Mouse (Mus musculus) embryonic facial prominence, embryonic 12.5 days (tissue): ENCODE data around the gene Hip1r. TPM values are rescaled to one million over a fixed set of nuclear protein-coding genes. Genes with fewer than 3 reads are reported as not detected.
A peak's percentile ranks its signal among the peaks of the same experiment; 100 is the strongest.

Experiments
- ATAC-seq: fragments of 200-750 bp; cut with Nextera tagmentation; 2 replicates; pipeline ENCODE4 v1.8.0; 2017; ENCODE audit not compliant: insufficient number of reproducible peaks, insufficient read depth, low FRiP score, low TSS enrichment
- H3K27ac ChIP-seq: fragments of 300-500 bp; sonication (generic); 2 replicates; pipeline ENCODE4 v1.5.1; 2016; ENCODE audit warnings: mild to moderate bottlenecking
- H3K27me3 ChIP-seq: fragments of 300-500 bp; sonication (generic); 2 replicates; pipeline ENCODE4 v1.6.1; 2016; ENCODE audit warnings: mild to moderate bottlenecking, moderate library complexity
- H3K36me3 ChIP-seq: fragments of 300-500 bp; sonication (generic); 2 replicates; pipeline ENCODE4 v1.6.1; 2016; ENCODE audit warnings: mild to moderate bottlenecking
- H3K4me1 ChIP-seq: fragments of 300-500 bp; sonication (generic); 2 replicates; pipeline ENCODE4 v1.6.1; 2016
- H3K4me2 ChIP-seq: fragments of 300-500 bp; sonication (generic); replicated peaks from 2 replicates; pipeline ENCODE4 v1.6.1; 2016; ENCODE audit warnings: mild to moderate bottlenecking, moderate library complexity
- H3K4me3 ChIP-seq: fragments of 300-500 bp; sonication (generic); 2 replicates; pipeline ENCODE4 v1.5.1; 2016; ENCODE audit warnings: mild to moderate bottlenecking
- H3K9ac ChIP-seq: fragments of 300-500 bp; sonication (generic); 2 replicates; pipeline ENCODE4 v1.6.1; 2016; ENCODE audit warnings: mild to moderate bottlenecking, moderate library complexity
- H3K9me3 ChIP-seq: fragments of 300-500 bp; sonication (generic); 2 replicates; pipeline ENCODE4 v1.6.1; 2016; ENCODE audit warnings: mild to moderate bottlenecking, moderate library complexity
- WGBS: fragments of 180-500 bp; shearing (Covaris S2); methylation state at CpG from one replicate; pipeline ENCODE4 v1.1.7; 2016; 5-methylcytosine and 5-hydroxymethylcytosine counted together
- polyA plus RNA-seq: library from polyadenylated mRNA; unstranded; fragments of >200 nt; fragmentation: Nextera tagmentation; extraction: Ambion mirVana; gene quantifications from 2 replicates; pipeline ENCODE4 v1.2.1, GENCODE M21; 2016

Hip1r gene
- polyA plus RNA-seq, 1 experiment from 2014 or later, result 11.4 TPM

DNA sequence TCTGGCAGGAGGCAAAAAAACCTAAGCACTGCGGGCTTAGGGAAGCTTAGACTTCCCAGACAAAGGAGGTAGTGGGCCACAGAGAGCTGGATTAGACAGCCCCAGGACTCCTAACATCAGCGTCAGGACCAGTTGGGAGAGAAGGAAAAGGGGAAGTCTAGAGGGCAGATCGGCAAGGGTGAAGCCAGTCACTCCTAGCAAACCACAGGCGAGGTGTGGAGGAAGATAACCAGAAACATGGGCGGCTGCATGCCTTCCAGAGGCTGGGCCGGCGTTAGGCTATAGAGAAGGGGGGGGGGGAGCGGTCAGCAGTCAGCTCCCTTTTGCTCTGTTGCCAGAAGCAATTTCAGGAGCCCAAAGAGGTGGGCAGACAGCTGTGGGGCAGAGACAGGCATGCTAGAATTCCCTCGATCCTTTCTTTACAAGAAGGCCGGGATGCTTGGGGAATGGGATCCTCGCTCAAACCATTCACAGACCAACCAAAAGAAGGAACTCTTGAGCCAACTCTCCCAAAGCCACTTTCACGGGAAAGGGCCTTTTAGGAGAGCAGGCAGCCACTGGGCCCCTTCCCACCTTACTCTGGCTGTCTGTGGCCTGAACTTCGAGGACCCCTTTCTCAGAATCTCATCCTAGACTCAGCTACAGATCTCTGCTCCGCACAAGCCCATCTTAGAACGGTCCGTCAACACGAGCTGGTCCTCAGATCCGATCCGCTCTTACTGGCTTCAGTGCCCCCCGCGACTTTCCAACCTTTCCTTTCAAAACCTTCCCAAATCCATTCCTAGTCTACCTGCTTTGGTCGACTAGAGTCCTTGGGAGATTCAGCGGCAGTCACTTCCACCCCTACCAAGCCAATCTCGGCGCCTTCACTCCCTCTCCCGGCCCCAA is 57.9 kb downstream of the Hip1r start:
- H3K4me1 ChIP-seq, result peaks cover 26% of the 10 kb centered on the region
- under 1% methylated on average over 25 of the region's 26 CpGs for WGBS
- H3K9ac ChIP-seq, result peak overlapping the region; percentile 92
- H3K4me3 ChIP-seq, result peak overlapping the region; percentile 81
- ATAC-seq, result peak; percentile 24; the same call in 1 of the 2 replicates
- H3K36me3 ChIP-seq, result peaks cover 7% of the 10 kb centered on the region; the same call in 1 of the 2 replicates
- no peaks in the 10 kb centered on the region for H3K27me3 ChIP-seq
- H3K4me2 ChIP-seq, result peak overlapping the region; percentile 83
- peak overlapping the region; percentile 93 for H3K27ac ChIP-seq
- no peaks in the 10 kb centered on the region for H3K9me3 ChIP-seq

GRCm38 (mm10) chr5:124032001-124032508 is 58.6 kb downstream of the Hip1r start, which contains the start of gene Vps37b:
TSS of gene Vps37b (minus strand) at chr5:124032270.
- H3K27me3 ChIP-seq, result no peaks in the 10 kb centered on the region
- peaks cover 26% of the 10 kb centered on the region for H3K4me1 ChIP-seq
- peak within 1 kb of the TSS; percentile 83 for H3K4me2 ChIP-seq
- under 1% methylated on average over 52 of the region's 52 CpGs for WGBS
- peak within 1 kb of the TSS; percentile 81 for H3K4me3 ChIP-seq
- no peaks in the 10 kb centered on the region for H3K9me3 ChIP-seq
- ATAC-seq, result peak; percentile 66; the same call in 1 of the 2 replicates
- peaks cover 7% of the 10 kb centered on the region; the same call in 1 of the 2 replicates for H3K36me3 ChIP-seq
- peak within 1 kb of the TSS; percentile 92 for H3K9ac ChIP-seq
- H3K27ac ChIP-seq, result peak within 1 kb of the TSS; percentile 93

DNA sequence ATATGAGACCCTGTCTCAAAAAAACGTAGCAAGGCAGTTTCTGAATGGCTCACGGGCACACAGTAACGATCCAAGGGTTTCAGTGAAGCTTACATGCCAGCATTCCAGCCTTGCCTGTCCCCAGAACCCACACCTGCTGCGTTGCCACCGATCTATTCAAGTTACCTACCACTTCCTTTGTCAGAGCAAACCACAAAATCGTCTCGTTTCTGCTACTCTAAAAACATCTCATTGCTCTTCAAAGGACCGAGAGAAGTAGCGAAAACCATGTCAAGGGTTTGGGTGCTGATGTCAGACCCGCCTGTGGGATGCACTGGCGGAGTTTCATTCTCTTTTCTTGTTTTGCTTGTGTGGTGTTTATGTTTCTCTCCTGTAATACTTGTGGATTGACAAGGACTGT is 61.0 kb downstream of the Hip1r start:
- Histone ChIP-seq H3K9ac (no peak overlapping the region), H3K4me1 (peaks cover 16% of the 10 kb centered on the region), H3K36me3 (no peaks in the 10 kb centered on the region), H3K27me3 (no peaks in the 10 kb centered on the region), H3K4me2 (no peak overlapping the region), H3K4me3 (no peak overlapping the region), H3K9me3 (no peaks in the 10 kb centered on the region), H3K27ac (no peak overlapping the region)
- WGBS, result 69% methylated on average over 11 of the region's 11 CpGs
- no peak for ATAC-seq

- H3K9ac ChIP-seq, result no peak overlapping the region
- no peak for ATAC-seq
- H3K27ac ChIP-seq, result no peak overlapping the region
- H3K4me3 ChIP-seq, result no peak overlapping the region
- peaks cover 6% of the 10 kb centered on the region for H3K4me1 ChIP-seq
- H3K27me3 ChIP-seq, result no peaks in the 10 kb centered on the region
- 85% methylated on average over 9 of the region's 9 CpGs for WGBS
- no peaks in the 10 kb centered on the region for H3K9me3 ChIP-seq
- H3K4me2 ChIP-seq, result no peak overlapping the region
- H3K36me3 ChIP-seq, result no peaks in the 10 kb centered on the region
Observed at GRCm38 (mm10) chr5:124035406-124035805, 62.0 kb downstream of the Hip1r start.

DNA sequence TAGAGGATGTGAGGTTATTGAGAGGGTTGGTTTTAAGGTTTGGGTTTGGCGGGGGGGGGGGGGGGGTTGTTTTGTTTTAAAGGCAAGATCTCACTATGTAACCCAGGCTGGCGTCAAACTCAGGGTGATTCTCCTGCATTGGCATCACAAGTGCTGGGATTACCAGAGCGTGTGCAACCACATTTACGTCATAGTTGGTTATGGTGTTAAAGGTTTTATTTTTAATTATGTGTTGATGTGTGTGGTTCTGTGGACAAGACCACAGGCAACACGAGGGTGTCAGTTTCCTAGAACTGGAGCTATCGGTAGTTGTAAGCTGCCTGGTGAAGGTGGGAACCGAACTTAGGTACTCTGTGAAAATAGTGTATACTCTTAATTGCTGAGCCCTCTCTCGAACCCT is 62.4 kb downstream of the Hip1r start:
- peaks cover 3% of the 10 kb centered on the region; the same call in 1 of the 2 replicates for H3K4me1 ChIP-seq
- 77% methylated on average over 8 of the region's 8 CpGs for WGBS
- H3K4me3 ChIP-seq, result no peak overlapping the region
- no peak overlapping the region for H3K27ac ChIP-seq
- ATAC-seq, result no peak
- no peaks in the 10 kb centered on the region for H3K27me3 ChIP-seq
- no peak overlapping the region for H3K4me2 ChIP-seq
- H3K9ac ChIP-seq, result no peak overlapping the region
- no peaks in the 10 kb centered on the region for H3K9me3 ChIP-seq
- no peaks in the 10 kb centered on the region for H3K36me3 ChIP-seq

- Histone ChIP-seq H3K27ac (no peak overlapping the region), H3K27me3 (no peaks in the 10 kb centered on the region), H3K4me1 (no peaks in the 10 kb centered on the region; the same call in 1 of the 2 replicates), H3K4me2 (no peak overlapping the region), H3K36me3 (no peaks in the 10 kb centered on the region), H3K4me3 (no peak overlapping the region), H3K9ac (no peak overlapping the region), H3K9me3 (no peaks in the 10 kb centered on the region)
- no peak for ATAC-seq
- 25% methylated on average over 6 of the region's 6 CpGs for WGBS
Observed at GRCm38 (mm10) chr5:124036341-124036740, 62.9 kb downstream of the Hip1r start.

- no peak for ATAC-seq
- H3K9me3 ChIP-seq, result no peaks in the 10 kb centered on the region
- WGBS, result 51% methylated on average over 5 of the region's 5 CpGs
- no peaks in the 10 kb centered on the region for H3K36me3 ChIP-seq
- H3K4me1 ChIP-seq, result no peaks in the 10 kb centered on the region; the same call in 1 of the 2 replicates
- no peak overlapping the region for H3K9ac ChIP-seq
- H3K27me3 ChIP-seq, result no peaks in the 10 kb centered on the region
- H3K27ac ChIP-seq, result no peak overlapping the region
- H3K4me3 ChIP-seq, result no peak overlapping the region
- no peak overlapping the region for H3K4me2 ChIP-seq
Observed at GRCm38 (mm10) chr5:124036836-124037235, 63.4 kb downstream of the Hip1r start.

GRCm38 (mm10) chr5:124039602-124040001 is 66.2 kb downstream of the Hip1r start:
- Histone ChIP-seq H3K36me3 (no peaks in the 10 kb centered on the region), H3K4me1 (peaks cover 6% of the 10 kb centered on the region), H3K9ac (no peak overlapping the region), H3K9me3 (no peaks in the 10 kb centered on the region), H3K27me3 (no peaks in the 10 kb centered on the region), H3K4me3 (no peak overlapping the region), H3K27ac (no peak overlapping the region), H3K4me2 (no peak overlapping the region)
- no peak for ATAC-seq
- 91% methylated on average over 6 of the region's 6 CpGs for WGBS

DNA sequence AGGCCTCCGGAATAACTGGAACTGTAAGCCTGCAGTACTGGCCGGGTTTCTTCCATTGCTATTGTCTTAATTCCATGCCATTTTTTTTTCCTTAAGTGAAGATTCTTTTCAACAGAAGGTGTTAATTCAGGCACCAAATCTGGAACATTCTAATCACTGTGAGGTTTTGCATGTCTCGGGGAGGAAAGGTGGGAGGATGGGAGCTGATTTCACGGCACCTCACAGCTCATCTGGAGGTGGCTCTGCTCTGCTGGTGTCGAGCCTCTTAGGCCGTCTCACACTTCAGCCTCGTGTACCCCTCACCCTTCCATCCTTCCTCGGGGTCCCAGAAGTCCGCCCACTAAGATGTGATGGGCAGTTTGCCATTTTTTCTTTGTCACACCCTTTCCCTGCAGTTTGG is 67.7 kb downstream of the Hip1r start:
- ATAC-seq, result no peak
- Histone ChIP-seq H3K9ac (no peak overlapping the region), H3K4me2 (no peak overlapping the region), H3K4me3 (no peak overlapping the region), H3K27ac (no peak overlapping the region), H3K27me3 (no peaks in the 10 kb centered on the region), H3K9me3 (no peaks in the 10 kb centered on the region), H3K36me3 (no peaks in the 10 kb centered on the region), H3K4me1 (peaks cover 6% of the 10 kb centered on the region)
- 75% methylated on average over 9 of the region's 9 CpGs for WGBS

DNA sequence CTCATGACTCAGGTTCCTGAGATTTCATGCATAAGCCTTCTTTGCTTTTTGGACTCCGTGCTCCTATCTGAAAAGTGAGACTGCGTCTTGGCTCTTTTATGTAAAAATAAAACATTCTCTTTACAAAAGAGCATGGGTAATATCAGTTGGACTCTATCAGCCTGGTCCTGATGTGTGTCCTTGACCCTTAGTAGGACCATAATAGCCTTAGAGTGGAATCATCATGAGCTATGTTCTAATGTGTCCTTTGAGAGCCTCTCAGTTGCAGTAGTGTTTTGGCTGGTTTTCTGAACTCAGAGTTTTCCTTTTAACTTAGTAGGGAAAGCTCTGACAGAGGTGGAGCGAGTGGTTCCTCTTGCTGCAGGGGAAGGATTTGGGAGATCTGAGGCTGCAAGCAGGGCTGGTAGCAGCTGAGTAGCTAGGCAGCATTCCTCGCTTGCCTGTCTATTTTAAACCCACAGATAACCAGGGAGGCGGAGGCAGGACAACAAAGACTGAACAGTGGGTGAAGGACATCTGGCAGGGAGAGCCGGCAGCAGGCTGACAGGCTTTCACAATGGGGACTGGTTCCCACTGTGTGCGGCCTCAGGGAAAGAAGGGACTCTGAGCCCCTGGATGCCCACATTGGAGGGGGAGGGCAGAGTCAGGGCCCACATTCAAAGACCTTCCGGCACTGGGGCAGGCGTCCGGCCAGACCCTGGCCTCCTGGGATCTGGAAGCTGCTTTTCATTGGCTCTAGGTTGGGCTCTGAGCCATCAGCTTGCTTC is 70.0 kb downstream of the Hip1r start:
- ATAC-seq, result 0 out of 2 replicates have a peak, but pooled peaks have one; percentile 18
- Histone ChIP-seq H3K27me3 (no peaks in the 10 kb centered on the region), H3K4me3 (no peak overlapping the region), H3K27ac (peak overlapping the region; percentile 65), H3K9ac (no peak overlapping the region), H3K36me3 (no peaks in the 10 kb centered on the region), H3K4me1 (peaks cover 6% of the 10 kb centered on the region), H3K9me3 (no peaks in the 10 kb centered on the region), H3K4me2 (no peak overlapping the region)
- WGBS, result 30% methylated on average over 10 of the region's 10 CpGs

GRCm38 (mm10) chr5:124043999-124044398 is 70.6 kb downstream of the Hip1r start:
- H3K4me3 ChIP-seq, result no peak overlapping the region
- no peaks in the 10 kb centered on the region for H3K9me3 ChIP-seq
- 82% methylated on average over 5 of the region's 5 CpGs for WGBS
- H3K9ac ChIP-seq, result no peak overlapping the region
- H3K27me3 ChIP-seq, result no peaks in the 10 kb centered on the region
- H3K4me1 ChIP-seq, result peaks cover 6% of the 10 kb centered on the region
- H3K36me3 ChIP-seq, result no peaks in the 10 kb centered on the region
- ATAC-seq, result no peak
- 0 out of 2 replicates have a peak overlapping the region, but pooled peaks have one; percentile 65 for H3K27ac ChIP-seq
- no peak overlapping the region for H3K4me2 ChIP-seq
